Mouse (Mus musculus) bone marrow macrophage, adult 2 months (primary cell): Measurements from ENCODE around the gene Fcor.

ENCODE experiments used
- CTCF ChIP-seq: IDR thresholded peaks from 2 replicates; pipeline ENCODE4 v1.5.1; 2012; ENCODE audit warnings: low read depth, mild to moderate bottlenecking, low read length, moderate library complexity
- POLR2A ChIP-seq: IDR thresholded peaks from 2 replicates; pipeline ENCODE4 v1.6.1; 2012; ENCODE audit warnings: mild to moderate bottlenecking, low read depth, low read length, borderline replicate concordance

DNA sequence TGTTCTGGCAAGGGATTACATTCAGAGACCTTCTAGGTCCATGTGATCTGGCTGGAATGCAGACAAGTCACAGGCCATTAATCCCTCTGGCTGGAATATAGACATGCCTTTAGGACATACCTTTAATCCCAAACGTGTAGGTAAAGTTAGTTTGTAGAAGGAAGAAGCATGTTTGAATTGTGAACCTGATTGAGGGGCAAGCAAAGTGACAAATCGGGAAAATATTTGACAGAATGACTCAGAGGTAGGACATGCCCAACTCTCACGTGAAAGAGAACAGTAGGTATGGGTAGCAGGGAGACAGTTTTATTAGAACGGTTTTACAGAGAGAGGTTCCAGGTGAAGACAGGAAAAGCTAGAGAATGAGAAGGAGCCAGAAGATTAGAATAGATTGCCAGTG is 24.6 kb downstream of the Fcor start:
- no peak for TF ChIP-seq POLR2A
- TF ChIP-seq CTCF = no peak
